8 mouse cellular contexts compared by ENCODE assay signal in genomic region chr6:72957676-72958641, GRCm38 (mm10). TPM values are rescaled to one million over a fixed set of nuclear protein-coding genes. Genes with fewer than 3 reads are reported as not detected.
DNase-seq lines count a peak whose midpoint lies in the region; ATAC-seq and TF ChIP-seq lines count a peak whose summit lies in the region.

No protein-coding gene starts in this region.

- H3K27ac ChIP-seq in ES-Bruce4 (ENCODE audit: insufficient read depth, low read length) = peak overlapping the region; percentile 83
- peak overlapping the region; percentile 94 for H3K27ac ChIP-seq in forebrain, embryonic 14.5 days (ENCODE audit: low read depth, low read length)
- peak overlapping the region; percentile 92 for H3K27ac ChIP-seq in neural tube, embryonic 14.5 days (ENCODE audit: low read depth, low read length)

- H3K4me3 ChIP-seq in ES-Bruce4 (ENCODE audit: low read depth, low read length) = peak overlapping the region; percentile 94
- peak overlapping the region; percentile 94 for H3K4me3 ChIP-seq in forebrain, embryonic 14.5 days (ENCODE audit: low read depth, low read length)
- peak overlapping the region; percentile 75 for H3K4me3 ChIP-seq in neural tube, embryonic 14.5 days (ENCODE audit: low read depth, low read length)

- ATAC-seq in cerebellum, adult (ENCODE audit: insufficient number of reproducible peaks, low FRiP score, low TSS enrichment) = peak; percentile 73
- ATAC-seq in forebrain, embryonic 14.5 days = peak; percentile 87
- peak; percentile 86 for ATAC-seq in neural tube, embryonic 14.5 days (ENCODE audit: low read depth)

- peaks cover 5% of the 10 kb centered on the region for H3K36me3 ChIP-seq in ES-Bruce4 (ENCODE audit: control insufficient read depth, insufficient read depth, low read length, poor library complexity, severe bottlenecking)
- H3K36me3 ChIP-seq in forebrain, embryonic 14.5 days (ENCODE audit: control insufficient read depth, insufficient read depth, low read length) = no peaks in the 10 kb centered on the region; the same call in 1 of the 2 replicates
- no peaks in the 10 kb centered on the region for H3K36me3 ChIP-seq in neural tube, embryonic 14.5 days (ENCODE audit: control insufficient read depth, insufficient read depth, low read length)

- H3K4me1 ChIP-seq in ES-Bruce4 (ENCODE audit: control insufficient read depth, insufficient read depth, low read length) = peaks cover 11% of the 10 kb centered on the region
- H3K4me1 ChIP-seq in forebrain, embryonic 14.5 days (ENCODE audit: control insufficient read depth, insufficient read depth, low read length) = peaks cover 5% of the 10 kb centered on the region
- H3K4me1 ChIP-seq in neural tube, embryonic 14.5 days (ENCODE audit: control insufficient read depth, insufficient read depth, low read length) = peaks cover 13% of the 10 kb centered on the region

- peak overlapping the region; percentile 89 for H3K9ac ChIP-seq in ES-Bruce4 (ENCODE audit: low read depth, poor library complexity, severe bottlenecking)
- H3K9ac ChIP-seq in forebrain, embryonic 14.5 days (ENCODE audit: low read length) = peak overlapping the region; percentile 100
- peak overlapping the region; percentile 98 for H3K9ac ChIP-seq in neural tube, embryonic 14.5 days (replicated peaks; ENCODE audit: low read depth, low read length)

- no peak; the same call in 1 of the 2 replicates for TF ChIP-seq EP300 in ES-Bruce4 (IDR thresholded peaks at IDR 0.05; ENCODE audit: insufficient read depth, low read depth, low read length)

- TF ChIP-seq POLR2A in ES-Bruce4 (IDR thresholded peaks at IDR 0.05; ENCODE audit: insufficient read depth, low read length) = peak; percentile 90

- H3K4me2 ChIP-seq in forebrain, embryonic 14.5 days (ENCODE audit: low read length) = peak overlapping the region; percentile 61
- peak overlapping the region; percentile 79 for H3K4me2 ChIP-seq in neural tube, embryonic 14.5 days (ENCODE audit: low read depth, low read length)

- H3K27me3 ChIP-seq in ES-Bruce4 (ENCODE audit: control insufficient read depth, insufficient read depth, low read length, poor library complexity, severe bottlenecking) = no peaks in the 10 kb centered on the region
- H3K27me3 ChIP-seq in forebrain, embryonic 14.5 days (replicated peaks; ENCODE audit: control insufficient read depth, insufficient read depth, low read length) = no peaks in the 10 kb centered on the region
- no peaks in the 10 kb centered on the region for H3K27me3 ChIP-seq in neural tube, embryonic 14.5 days (ENCODE audit: control insufficient read depth, insufficient read depth, low read length)

- intact Hi-C loops in heart, postnatal 14 days (cut with DNase I) = loop anchor here (5.0 kb wide), 1 partner anchor 54 kb away; no protein-coding TSS in a partner anchor

- TF ChIP-seq CTCF in ES-Bruce4 (IDR thresholded peaks at IDR 0.05; ENCODE audit: low read depth, low read length) = no peak

- 1% methylated on average over 74 of the region's 75 CpGs for WGBS in forebrain, embryonic 14.5 days
- under 1% methylated on average over 74 of the region's 75 CpGs for WGBS in neural tube, embryonic 14.5 days

- DNase-seq in forebrain, embryonic 14.5 days (ENCODE audit: low spot score) = peak; percentile 91
- DNase-seq in heart, postnatal 14 days = peak; percentile 90 to 92
- peak; percentile 68 to 80 for DNase-seq in layer of hippocampus, adult 18-20 months (ENCODE audit: low spot score in 2 of 2)
- peak; percentile 76 to 81 for DNase-seq in lung, adult 18-20 months
- peak; percentile 83 for DNase-seq in testis, postnatal 14 days (ENCODE audit: low spot score)

- H3K9me3 ChIP-seq in ES-Bruce4 (replicated peaks; ENCODE audit: control insufficient read depth, insufficient read depth, low read length, poor library complexity, severe bottlenecking) = no peaks in the 10 kb centered on the region
- no peaks in the 10 kb centered on the region for H3K9me3 ChIP-seq in forebrain, embryonic 14.5 days (replicated peaks; ENCODE audit: control insufficient read depth, low read length)
- no peaks in the 10 kb centered on the region for H3K9me3 ChIP-seq in neural tube, embryonic 14.5 days (ENCODE audit: control insufficient read depth, low read length)

RNA-seq across cellular contexts. Expression of gene Tmsb10, which starts 0.6 kb away (rescaled TPM):
- 1,250 and 1,380 TPM in 2 replicates for polyA plus RNA-seq in ES-Bruce4 (2011; ENCODE audit: insufficient read depth, insufficient read length, low read depth, missing spikeins)
- polyA plus RNA-seq in forebrain, embryonic 14.5 days (2014; fragmentation: Nextera tagmentation; extraction: Ambion mirVana) = 4,907 and 5,462 TPM in 2 replicates
- total RNA-seq in heart, postnatal 14 days (2021) = 100 to 1,000 TPM; 220 to 281 TPM
- total RNA-seq in layer of hippocampus, adult 18-20 months (2021) = 100 to 1,000 TPM; 264 to 325 TPM
- 4,880 and 5,654 TPM in 2 replicates for polyA plus RNA-seq in neural tube, embryonic 14.5 days (2014; fragmentation: Nextera tagmentation; extraction: Ambion mirVana)

RNA-seq across cellular contexts. Expression of gene Kcmf1, which starts 58.2 kb away (rescaled TPM):
- polyA plus RNA-seq in ES-Bruce4 (2011; ENCODE audit: insufficient read depth, insufficient read length, low read depth, missing spikeins) = 175 and 188 TPM in 2 replicates
- polyA plus RNA-seq in forebrain, embryonic 14.5 days (2014; fragmentation: Nextera tagmentation; extraction: Ambion mirVana) = 33.4 and 34.1 TPM in 2 replicates
- total RNA-seq in heart, postnatal 14 days (2021) = 10 to 100 TPM; 84.8 to 85.3 TPM
- 10 to 100 TPM; 64.2 to 65.8 TPM for total RNA-seq in layer of hippocampus, adult 18-20 months (2021)
- 36.3 and 37.1 TPM in 2 replicates for polyA plus RNA-seq in neural tube, embryonic 14.5 days (2014; fragmentation: Nextera tagmentation; extraction: Ambion mirVana)

Comparison
In these comparisons a context has a peak if more than half of its experiments do, and no peak if none do; other contexts are left out.
1. Peak in every context shown above with its lines: DNase-seq, ATAC-seq, H3K4me3 ChIP-seq and H3K27ac ChIP-seq.